Mouse (Mus musculus): ENCODE data around the gene Slc34a1. TPM values are rescaled to one million over a fixed set of nuclear protein-coding genes. Genes with fewer than 3 reads are reported as not detected.

The Slc34a1 gene
- total RNA-seq (2014; rRNA removed) (0.13 TPM in 1 of 2 replicates, not detected in the other), polyA plus RNA-seq (2012; rRNA removed) (0.04 and 0.11 TPM in 2 replicates)

DNA sequence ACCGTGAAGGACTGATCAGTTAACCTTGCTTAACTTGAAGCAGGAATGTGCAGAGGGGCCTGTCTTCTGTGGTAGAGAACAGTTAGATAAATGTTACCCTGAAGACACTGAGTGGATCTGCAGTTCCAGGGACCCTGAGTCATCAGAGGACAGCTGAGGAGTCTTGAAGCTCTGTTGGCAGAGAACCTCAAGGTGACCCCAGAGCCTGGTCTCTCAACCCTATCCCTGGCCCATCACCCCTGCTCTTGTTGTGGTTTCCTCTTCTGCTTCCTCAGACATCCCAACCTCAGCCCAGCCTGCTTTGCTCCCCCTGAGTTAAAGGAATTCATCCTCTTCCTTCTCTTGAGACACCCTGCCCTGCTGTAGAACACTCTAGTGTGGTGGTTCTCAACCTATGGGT is at the start of gene Slc34a1:
Gene Slc34a1 (plus strand): TSS at position 100 of the 400 bp plus-strand sequence.
- Histone ChIP-seq H3K27ac (replicated peaks; ENCODE audit: insufficient read depth, low read depth, low read length) (no peak within 1 kb of the TSS), H3K27me3 (ENCODE audit: control insufficient read depth, insufficient read depth, low read length) (no peaks in the 10 kb centered on the region)

DNA sequence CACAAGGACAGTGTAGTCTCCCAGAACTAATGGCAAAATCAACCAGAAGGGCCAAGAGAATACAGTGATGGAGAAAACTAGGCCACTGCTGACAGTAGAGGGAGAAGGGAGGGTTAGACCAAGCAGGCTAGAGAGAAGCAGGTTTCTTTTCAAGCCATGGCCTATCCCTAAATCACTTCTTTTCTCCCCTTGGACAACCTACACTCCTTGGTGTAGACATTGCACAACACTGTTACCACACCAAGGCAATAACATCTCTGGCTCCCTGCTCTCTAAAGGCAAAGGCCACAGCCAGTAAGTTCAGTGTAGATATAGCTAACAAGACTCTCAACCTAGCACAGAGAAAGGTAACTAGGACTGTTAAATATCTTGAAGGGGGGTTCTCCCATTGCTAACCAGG is 36.8 kb upstream of the Slc34a1 start:
- TF ChIP-seq CTCF (IDR thresholded peaks at IDR 0.05; ENCODE audit: low read depth, low read length) (no peak), POLR2A (IDR thresholded peaks at IDR 0.05; ENCODE audit: extremely low read depth, insufficient read depth, low read length) (no peak)
- DNase-seq (ENCODE audit: extremely low read depth, low read depth, low spot score): peak; percentile 88
- Histone ChIP-seq H3K36me3 (ENCODE audit: control insufficient read depth, insufficient read depth, low read length) (peaks cover 22% of the 10 kb centered on the region), H3K4me3 (ENCODE audit: insufficient read depth, low read depth, low read length) (peak overlapping the region; percentile 85), H3K9ac (ENCODE audit: low read depth, low read length) (peak overlapping the region; percentile 90), H3K4me1 (ENCODE audit: control insufficient read depth, insufficient read depth, low read length) (peaks cover 10% of the 10 kb centered on the region), H3K79me2 (ENCODE audit: control insufficient read depth, insufficient read depth, low read length) (peaks cover 37% of the 10 kb centered on the region), H3K27ac (replicated peaks; ENCODE audit: insufficient read depth, low read depth, low read length) (peak overlapping the region; percentile 85), H3K27me3 (ENCODE audit: control insufficient read depth, insufficient read depth, low read length) (no peaks in the 10 kb centered on the region)

More for the DNA sequence above, at the start of gene Slc34a1:
- no peak for DNase-seq (ENCODE audit: extremely low read depth, low read depth, low spot score)
- TF ChIP-seq CTCF (IDR thresholded peaks at IDR 0.05; ENCODE audit: low read depth, low read length): no peak
- TF ChIP-seq POLR2A (IDR thresholded peaks at IDR 0.05; ENCODE audit: extremely low read depth, insufficient read depth, low read length): no peak
- no peaks in the 10 kb centered on the region for H3K79me2 ChIP-seq (ENCODE audit: control insufficient read depth, insufficient read depth, low read length)
- no peaks in the 10 kb centered on the region for H3K36me3 ChIP-seq (ENCODE audit: control insufficient read depth, insufficient read depth, low read length)
- H3K9ac ChIP-seq (ENCODE audit: low read depth, low read length): no peak within 1 kb of the TSS
- no peak within 1 kb of the TSS for H3K4me3 ChIP-seq (ENCODE audit: insufficient read depth, low read depth, low read length)
- WGBS: 90% methylated on average over 1 of the region's 1 CpGs
- H3K4me1 ChIP-seq (ENCODE audit: control insufficient read depth, insufficient read depth, low read length): no peaks in the 10 kb centered on the region

DNA sequence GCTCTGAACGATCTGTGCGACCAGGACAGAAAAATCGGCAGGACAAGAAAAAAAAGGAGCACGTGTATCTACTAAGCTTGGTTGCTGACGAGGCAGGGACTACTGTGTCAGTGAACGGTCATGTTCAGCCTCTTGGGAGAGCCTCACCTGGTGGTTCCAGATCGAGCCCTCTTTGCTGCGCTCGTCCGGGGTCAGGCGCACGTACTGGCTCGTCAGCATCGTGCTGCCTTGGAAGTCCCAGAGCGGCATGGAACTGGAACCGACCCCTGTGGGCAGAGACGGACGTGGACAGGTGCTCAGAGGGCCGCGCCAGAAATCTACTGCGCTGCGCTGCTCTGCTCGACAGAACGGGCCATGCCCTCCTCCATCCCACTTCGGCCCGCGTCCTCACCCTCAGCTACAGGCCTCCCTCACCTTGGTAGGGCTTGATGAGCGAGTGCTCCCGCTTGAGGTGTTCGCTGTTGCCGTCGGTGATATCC is 36.0 kb upstream of the Slc34a1 start:
- peaks cover 31% of the 10 kb centered on the region for H3K79me2 ChIP-seq (ENCODE audit: control insufficient read depth, insufficient read depth, low read length)
- DNase-seq (ENCODE audit: extremely low read depth, low read depth, low spot score): no peak
- no peaks in the 10 kb centered on the region for H3K27me3 ChIP-seq (ENCODE audit: control insufficient read depth, insufficient read depth, low read length)
- WGBS: under 1% methylated on average over 32 of the region's 32 CpGs
- H3K4me3 ChIP-seq (ENCODE audit: insufficient read depth, low read depth, low read length): peak overlapping the region; percentile 85
- H3K36me3 ChIP-seq (ENCODE audit: control insufficient read depth, insufficient read depth, low read length): peaks cover 21% of the 10 kb centered on the region
- peak overlapping the region; percentile 90 for H3K9ac ChIP-seq (ENCODE audit: low read depth, low read length)
- H3K27ac ChIP-seq (replicated peaks; ENCODE audit: insufficient read depth, low read depth, low read length): peak overlapping the region; percentile 85
- peaks cover 10% of the 10 kb centered on the region for H3K4me1 ChIP-seq (ENCODE audit: control insufficient read depth, insufficient read depth, low read length)
- no peak for TF ChIP-seq CTCF (IDR thresholded peaks at IDR 0.05; ENCODE audit: low read depth, low read length)
- TF ChIP-seq POLR2A (IDR thresholded peaks at IDR 0.05; ENCODE audit: extremely low read depth, insufficient read depth, low read length): no peak

DNA sequence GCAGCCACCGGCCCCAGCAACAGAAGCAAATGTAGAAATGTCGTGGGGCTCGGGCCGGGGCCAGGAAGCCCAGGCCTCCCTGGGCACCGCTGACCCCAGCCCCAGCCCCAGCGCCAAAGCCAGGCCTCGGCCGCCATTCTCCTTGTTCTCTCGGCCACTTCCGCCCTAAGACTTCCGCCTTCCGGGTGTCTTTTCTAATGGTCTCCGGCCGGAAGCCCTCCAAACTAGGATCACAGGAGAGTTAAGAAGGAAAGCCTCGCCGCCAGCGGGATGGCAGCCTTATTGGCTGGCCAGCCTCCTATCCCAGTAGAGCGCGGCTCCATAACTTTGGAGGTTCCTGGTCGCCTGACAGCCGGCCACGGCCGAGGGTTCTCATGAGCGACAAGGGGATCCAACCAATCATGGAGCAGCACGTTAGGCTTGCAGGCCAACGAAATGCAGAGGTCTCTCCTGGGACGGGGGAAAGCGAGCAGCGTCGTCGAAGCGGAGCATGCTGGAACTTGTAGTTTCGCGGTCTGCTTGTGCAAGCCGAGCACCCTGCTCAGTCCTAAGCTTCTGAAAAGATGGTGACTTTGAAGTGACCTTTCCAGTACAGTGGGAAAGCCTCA is 35.4 kb upstream of the Slc34a1 start, which contains the start of gene Lman2:
Gene Lman2 (minus strand): TSS at position 331 of the 608 bp plus-strand sequence.
- H3K36me3 ChIP-seq (ENCODE audit: control insufficient read depth, insufficient read depth, low read length): peaks cover 20% of the 10 kb centered on the region
- H3K27ac ChIP-seq (replicated peaks; ENCODE audit: insufficient read depth, low read depth, low read length): peak within 1 kb of the TSS; percentile 85
- peak; percentile 99 for DNase-seq (ENCODE audit: extremely low read depth, low read depth, low spot score)
- TF ChIP-seq POLR2A (IDR thresholded peaks at IDR 0.05; ENCODE audit: extremely low read depth, insufficient read depth, low read length) (peak; percentile 84), CTCF (IDR thresholded peaks at IDR 0.05; ENCODE audit: low read depth, low read length) (no peak)
- peak within 1 kb of the TSS; percentile 90 for H3K9ac ChIP-seq (ENCODE audit: low read depth, low read length)
- H3K4me1 ChIP-seq (ENCODE audit: control insufficient read depth, insufficient read depth, low read length): peaks cover 10% of the 10 kb centered on the region
- H3K27me3 ChIP-seq (ENCODE audit: control insufficient read depth, insufficient read depth, low read length): no peaks in the 10 kb centered on the region
- WGBS: under 1% methylated on average over 35 of the region's 35 CpGs
- H3K4me3 ChIP-seq (ENCODE audit: insufficient read depth, low read depth, low read length): peak within 1 kb of the TSS; percentile 85
- H3K79me2 ChIP-seq (ENCODE audit: control insufficient read depth, insufficient read depth, low read length): peaks cover 31% of the 10 kb centered on the region

DNA sequence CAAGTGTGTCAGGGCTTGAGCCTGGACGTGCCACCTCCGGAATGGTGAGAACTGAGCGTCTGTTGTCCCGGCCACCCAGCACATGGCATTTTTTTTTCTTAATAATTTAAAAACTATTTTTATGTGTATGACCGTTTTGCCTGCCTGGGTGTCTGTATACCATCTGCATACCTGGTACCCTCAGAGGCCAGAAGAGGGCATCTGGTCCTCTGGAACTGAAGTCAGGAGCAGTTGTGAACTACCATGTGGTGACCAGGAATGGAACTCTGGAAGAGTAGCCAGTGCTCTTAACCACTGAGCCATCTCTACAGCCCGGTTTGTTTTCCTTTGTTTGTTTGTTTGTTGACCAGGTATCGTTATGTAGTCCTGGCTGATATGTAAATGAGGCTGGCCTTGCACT is 29.6 kb upstream of the Slc34a1 start:
- H3K79me2 ChIP-seq (ENCODE audit: control insufficient read depth, insufficient read depth, low read length): no peaks in the 10 kb centered on the region
- H3K36me3 ChIP-seq (ENCODE audit: control insufficient read depth, insufficient read depth, low read length): no peaks in the 10 kb centered on the region
- TF ChIP-seq POLR2A (IDR thresholded peaks at IDR 0.05; ENCODE audit: extremely low read depth, insufficient read depth, low read length) (no peak), CTCF (IDR thresholded peaks at IDR 0.05; ENCODE audit: low read depth, low read length) (0 out of 2 replicates have a peak, but pooled peaks have one; percentile 13)
- H3K27me3 ChIP-seq (ENCODE audit: control insufficient read depth, insufficient read depth, low read length): no peaks in the 10 kb centered on the region
- DNase-seq (ENCODE audit: extremely low read depth, low read depth, low spot score): no peak
- peaks cover 2% of the 10 kb centered on the region; the same call in 1 of the 2 replicates for H3K4me1 ChIP-seq (ENCODE audit: control insufficient read depth, insufficient read depth, low read length)
- no peak overlapping the region for H3K4me3 ChIP-seq (ENCODE audit: insufficient read depth, low read depth, low read length)
- H3K27ac ChIP-seq (replicated peaks; ENCODE audit: insufficient read depth, low read depth, low read length): no peak overlapping the region
- H3K9ac ChIP-seq (ENCODE audit: low read depth, low read length): no peak overlapping the region
- WGBS: 82% methylated on average over 7 of the region's 7 CpGs

Data from liver, adult 2 months (tissue).